Mouse (Mus musculus) G1E (cell line): ENCODE data around the gene Gm21738. TPM values are rescaled to one million over a fixed set of nuclear protein-coding genes. Genes with fewer than 3 reads are reported as not detected.
"Not testable (repeated sequence)": the region's sequence is repeated elsewhere in the genome, so short reads cannot be mapped to it uniquely, and the experiment has no call there.

ENCODE experiments used
- ATAC-seq: 2 replicates; pipeline ENCODE4 v1.8.0; 2016; ENCODE audit warnings: mild to moderate bottlenecking; ENCODE audit not compliant: insufficient number of reproducible peaks, poor library complexity, low FRiP score, severe bottlenecking; ENCODE audit errors: extremely low read depth
- DNase-seq: peaks from one replicate; pipeline ENCODE4 v3.0.0; 2012; ENCODE audit warnings: low spot score
- H3K27me3 ChIP-seq: 2 replicates; pipeline ENCODE4 v1.6.1; 2012; ENCODE audit warnings: mild to moderate bottlenecking, low read length, inconsistent platforms; ENCODE audit not compliant: insufficient read depth
- H3K36me3 ChIP-seq: replicated peaks from 2 replicates; pipeline ENCODE3; 2012; ENCODE audit warnings: mild to moderate bottlenecking, inconsistent platforms
- H3K4me1 ChIP-seq: 2 replicates; pipeline ENCODE4 v1.6.1; 2012; ENCODE audit warnings: low read depth, low read length, inconsistent platforms, mixed read lengths; ENCODE audit not compliant: insufficient read depth
- H3K4me3 ChIP-seq: 2 replicates; pipeline ENCODE4 v1.5.1; 2012; ENCODE audit warnings: low read depth, mild to moderate bottlenecking, inconsistent platforms, low read length, moderate library complexity, mixed read lengths
- H3K9me3 ChIP-seq: replicated peaks from 2 replicates; pipeline ENCODE4 v1.6.1; 2012; ENCODE audit warnings: inconsistent platforms
- polyA plus RNA-seq: library from polyadenylated mRNA; stranded (reverse); fragments of >175 nt; gene quantifications from 2 replicates; pipeline ENCODE4 v1.2.3, GENCODE M21; 2012
- total RNA-seq, 2 experiments: library from RNA; stranded (forward) in 1 of 2; stranded (reverse) in 1 of 2; fragments of 200-1000 nt in 1 of 2; fragments of >200 nt in 1 of 2; fragmentation: Nextera tagmentation in 1 of 2; gene quantifications; 2 replicates each; pipeline ENCODE4 v1.2.3; 2014 to 2017

Gene Gm21738
- 13.5 and 17.1 TPM in 2 replicates for total RNA-seq (2014; fragmentation: Nextera tagmentation)
- 334 and 384 TPM in 2 replicates for total RNA-seq (2017)
- polyA plus RNA-seq = 0.81 and 2.0 TPM in 2 replicates

DNA sequence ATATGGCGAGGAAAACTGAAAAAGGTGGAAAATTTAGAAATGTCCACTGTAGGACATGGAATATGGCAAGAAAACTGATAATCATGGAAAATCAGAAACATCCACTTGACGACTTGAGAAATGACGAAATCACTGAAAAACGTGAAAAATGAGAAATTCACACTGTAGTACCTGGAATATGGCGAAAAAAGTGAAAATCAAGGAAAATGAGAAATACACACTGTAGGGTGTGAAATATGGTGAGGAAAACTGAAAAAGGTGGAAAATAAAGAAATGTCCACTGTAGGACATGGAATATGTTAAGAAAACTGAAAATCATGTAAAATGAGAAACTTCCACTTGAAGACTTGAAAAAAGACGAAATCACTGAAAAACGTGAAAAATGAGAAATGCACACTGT is at the start of gene Gm21738:
TSS of gene Gm21738 (minus strand) at position 101 of the 400 bp plus-strand sequence.
- not testable (repeated sequence) for H3K36me3 ChIP-seq, H3K4me3 ChIP-seq, H3K27me3 ChIP-seq, DNase-seq, H3K9me3 ChIP-seq, H3K4me1 ChIP-seq, ATAC-seq

- not testable (repeated sequence) for H3K4me1 ChIP-seq, ATAC-seq, H3K9me3 ChIP-seq, DNase-seq, H3K36me3 ChIP-seq, H3K4me3 ChIP-seq, H3K27me3 ChIP-seq
Observed at GRCm38 (mm10) chr14:19383741-19384140, 35.0 kb downstream of the Gm21738 start.

Other genes starting within 250 kb of the Gm21738 start
- gene Gm2244, start 131.0 kb upstream of the Gm21738 start, total RNA-seq (2014; fragmentation: Nextera tagmentation) = not detected in 2 replicates
- 0.27 TPM in 1 of 2 replicates, not detected in the other for gene Gm2244, start 131.0 kb upstream of the Gm21738 start, total RNA-seq (2017)
- gene Gm2244, start 131.0 kb upstream of the Gm21738 start, polyA plus RNA-seq = not detected in 2 replicates
- gene Gm2237, start 166.2 kb upstream of the Gm21738 start, total RNA-seq (2014; fragmentation: Nextera tagmentation) = not detected in 2 replicates
- 0.16 and 0.17 TPM in 2 replicates for gene Gm2237, start 166.2 kb upstream of the Gm21738 start, total RNA-seq (2017)
- not detected in 2 replicates for gene Gm2237, start 166.2 kb upstream of the Gm21738 start, polyA plus RNA-seq
- gene Gm5458, start 183.7 kb upstream of the Gm21738 start, total RNA-seq (2014; fragmentation: Nextera tagmentation) = not detected in 2 replicates
- gene Gm5458, start 183.7 kb upstream of the Gm21738 start, total RNA-seq (2017) = 0.16 TPM in 1 of 2 replicates, not detected in the other
- gene Gm5458, start 183.7 kb upstream of the Gm21738 start, polyA plus RNA-seq = not detected in 2 replicates